Mouse (Mus musculus): ENCODE results near the gene Tmbim7.
"Not testable (repeated sequence)": the region's sequence is repeated elsewhere in the genome, so short reads cannot be mapped to it uniquely, and the experiment has no call there.

Tmbim7 gene

DNA sequence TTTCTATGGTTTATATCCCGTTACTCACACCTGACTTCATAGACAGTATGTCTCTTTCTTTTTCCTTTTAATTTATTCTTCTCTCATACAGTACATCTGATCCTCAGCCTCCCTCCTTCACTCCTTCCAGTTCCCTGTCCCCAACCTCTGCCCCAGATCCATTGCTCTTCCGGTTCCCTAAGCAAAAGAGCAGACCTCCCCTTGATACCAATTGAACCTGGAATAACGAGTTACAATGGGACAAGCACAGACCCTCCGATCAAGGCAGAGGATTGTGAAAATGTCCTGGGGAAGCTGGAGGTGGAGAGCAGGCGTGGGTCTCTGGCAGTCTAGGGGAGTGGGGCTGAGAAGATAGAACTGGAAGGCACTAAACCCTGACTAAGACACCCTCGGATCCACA is at the start of gene Tmbim7:
Tmbim7 (plus strand) TSS at position 301 of the 400 bp plus-strand sequence.
- DNase-seq (ENCODE audit: low spot score in 2 of 2) = no peak

DNA sequence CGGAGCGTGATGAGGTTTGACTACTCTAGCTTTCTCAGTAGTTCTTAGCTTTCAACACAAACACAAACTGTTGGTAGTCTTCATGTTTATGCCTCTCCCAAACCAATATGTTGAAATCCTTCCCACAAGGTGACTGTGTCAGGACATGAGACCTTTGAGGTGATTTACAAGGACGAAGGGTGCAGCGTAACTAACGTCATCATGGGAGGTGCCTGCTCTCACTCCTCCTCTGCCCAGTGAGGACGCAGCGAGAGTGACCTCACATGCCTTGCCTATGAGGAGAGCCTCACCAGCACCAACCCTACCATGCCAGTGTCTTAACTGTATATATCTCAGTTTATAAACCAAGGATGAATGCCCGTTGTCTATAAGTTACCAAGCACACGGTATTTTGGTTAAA is 43.9 kb upstream of the Tmbim7 start:
- no peak for DNase-seq (ENCODE audit: low spot score in 2 of 2)

DNA sequence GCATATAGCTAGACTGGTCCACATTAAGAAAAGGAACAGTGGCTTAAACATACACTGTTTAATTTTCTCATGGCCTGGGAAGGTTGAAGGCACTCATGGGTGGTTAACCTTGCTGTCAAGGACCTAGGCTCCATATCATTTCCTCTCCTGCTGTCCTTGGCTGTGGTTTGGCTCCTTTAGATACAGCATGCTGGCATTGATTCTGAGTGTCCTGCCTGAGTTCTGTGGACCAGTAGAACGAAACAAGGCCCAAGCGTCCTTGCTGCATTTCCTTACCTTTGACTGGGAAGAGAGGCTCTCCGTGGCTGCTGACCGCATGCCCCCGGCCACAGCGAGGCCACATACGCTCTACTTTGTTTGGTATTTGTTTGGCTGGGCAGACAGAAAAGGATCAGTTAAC is 41.7 kb upstream of the Tmbim7 start:
- DNase-seq (ENCODE audit: low spot score in 2 of 2) = no peak

DNA sequence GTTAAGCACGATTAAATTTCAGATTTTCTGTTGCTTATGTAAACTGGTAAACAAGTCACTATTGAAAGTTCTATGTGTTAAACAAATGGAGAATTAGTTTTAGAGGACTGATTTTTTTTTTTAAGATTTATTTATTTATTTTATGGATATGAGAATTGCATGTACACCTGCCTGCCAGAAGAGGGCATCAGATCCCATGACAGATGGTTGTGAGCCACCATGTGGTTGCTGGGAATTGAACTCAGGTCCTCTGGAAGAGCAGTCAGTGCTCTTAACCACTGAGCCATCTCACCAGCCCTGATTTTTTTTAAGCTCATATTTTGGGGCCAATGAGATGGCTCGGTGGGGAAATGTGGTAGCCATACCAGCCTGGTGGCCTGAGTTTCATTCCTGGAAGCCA is 39.1 kb upstream of the Tmbim7 start:
- not testable (repeated sequence) for DNase-seq (ENCODE audit: low spot score in 2 of 2)

DNA sequence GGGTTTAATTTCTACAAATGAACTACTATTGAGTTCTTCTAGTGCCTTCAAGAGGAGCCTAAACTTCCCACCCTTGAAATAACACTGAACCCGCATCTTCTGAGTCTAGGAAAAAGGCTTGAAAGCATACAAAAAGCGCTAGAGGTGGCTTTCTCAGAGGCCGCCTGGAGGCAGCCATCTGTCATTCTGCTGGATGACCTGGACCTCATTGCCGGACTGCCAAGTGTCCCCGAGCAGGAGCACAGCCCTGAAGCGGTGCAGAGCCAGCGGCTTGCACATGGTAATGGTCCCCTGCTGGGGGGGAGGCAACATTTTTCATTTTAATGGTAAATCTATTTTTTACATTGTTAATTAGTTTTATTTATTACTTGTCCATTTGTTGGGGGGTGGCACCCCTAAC is 30.5 kb upstream of the Tmbim7 start:
- no peak for DNase-seq (ENCODE audit: low spot score in 2 of 2)

DNA sequence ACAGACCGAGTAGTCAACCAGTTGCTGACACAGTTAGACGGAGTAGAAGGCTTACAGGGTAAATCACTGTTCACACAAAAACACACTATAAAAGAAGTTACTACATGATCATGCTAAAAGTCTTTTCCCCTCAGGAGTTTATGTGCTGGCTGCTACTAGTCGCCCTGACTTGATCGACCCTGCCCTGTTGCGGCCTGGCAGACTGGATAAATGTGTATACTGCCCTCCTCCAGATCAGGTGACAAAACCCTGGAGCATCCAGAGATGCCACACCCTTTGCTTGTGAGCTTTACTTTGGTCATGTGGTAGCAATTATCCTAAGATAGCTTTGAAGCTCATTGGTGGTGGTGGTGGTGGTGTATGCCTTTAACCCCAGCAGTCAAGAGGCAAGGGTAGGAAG is 20.9 kb upstream of the Tmbim7 start:
- DNase-seq (ENCODE audit: low spot score in 2 of 2) = no peak

DNA sequence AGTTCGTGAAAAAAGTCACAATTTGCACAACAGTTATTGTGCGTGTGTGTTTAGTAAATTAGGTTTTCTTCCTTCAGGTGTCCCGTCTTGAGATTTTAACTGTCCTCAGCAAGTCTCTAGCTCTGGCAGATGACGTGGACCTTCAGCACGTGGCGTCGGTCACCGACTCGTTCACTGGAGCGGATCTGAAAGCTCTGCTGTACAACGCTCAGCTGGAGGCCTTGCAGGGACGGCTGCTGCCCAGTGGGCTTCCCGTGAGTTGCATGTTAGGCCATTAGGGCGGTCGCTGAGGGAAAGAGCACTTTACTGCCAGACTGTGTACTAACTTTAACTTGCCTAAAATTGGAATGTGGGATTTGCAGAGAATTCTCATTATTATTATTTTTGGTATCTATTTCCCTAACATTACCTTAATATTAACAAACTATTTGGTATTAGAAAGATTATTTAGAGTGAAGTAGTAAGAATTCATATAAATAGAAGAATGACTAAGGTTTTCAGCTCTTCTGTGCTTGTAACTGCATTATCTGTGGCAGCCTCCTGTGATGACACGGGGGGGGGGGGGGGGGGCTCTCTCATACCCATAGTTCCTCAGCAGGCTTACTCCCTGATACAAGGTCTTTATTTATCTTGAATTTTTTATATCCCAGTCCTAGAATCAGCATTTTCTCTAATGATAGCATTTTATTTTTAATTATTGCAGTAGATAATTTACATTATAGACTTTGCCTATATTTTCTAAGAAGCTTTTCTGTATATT is 19.3 kb upstream of the Tmbim7 start:
- no peak for DNase-seq (ENCODE audit: low spot score in 2 of 2)

DNA sequence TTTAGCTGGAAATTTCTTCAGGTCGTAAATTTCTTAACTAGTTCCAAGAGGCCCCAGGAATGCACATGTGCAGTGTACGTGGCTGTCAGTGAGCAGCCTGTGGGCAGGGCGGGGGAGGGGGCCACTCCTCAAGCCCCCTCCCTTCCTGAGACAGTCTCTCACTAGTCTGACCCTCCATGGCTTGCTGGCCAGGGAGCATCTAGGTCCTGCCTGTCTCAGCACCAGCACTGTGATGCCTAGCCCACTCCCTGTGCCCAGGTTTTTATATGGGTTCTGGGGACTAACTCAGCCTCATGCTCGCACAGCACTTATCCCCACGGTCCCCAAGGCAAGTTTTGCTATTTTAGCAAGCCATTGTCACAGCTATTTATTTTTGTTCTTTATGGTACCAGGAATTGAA is 18.7 kb upstream of the Tmbim7 start:
- no peak for DNase-seq (ENCODE audit: low spot score in 2 of 2)

DNA sequence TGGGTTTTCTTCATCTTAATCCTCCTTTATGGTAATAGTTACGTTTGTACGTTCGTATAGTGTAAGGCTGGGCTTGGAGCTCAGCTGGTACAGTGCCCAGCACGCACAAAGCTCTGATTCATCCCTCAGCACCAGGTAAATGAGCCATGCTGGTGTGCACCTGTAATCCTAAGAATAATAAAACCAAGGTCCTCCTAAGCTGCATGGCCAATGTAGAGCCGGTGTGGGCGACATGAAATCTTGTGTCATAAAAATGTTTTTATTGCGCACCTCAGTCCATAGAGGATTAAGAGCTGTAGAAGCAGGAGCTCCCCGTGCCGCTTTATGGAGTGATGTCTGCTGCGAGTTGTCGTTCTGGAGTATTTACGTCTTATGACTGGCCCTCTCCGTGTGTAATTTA is 17.7 kb upstream of the Tmbim7 start:
- DNase-seq (ENCODE audit: low spot score in 2 of 2) = no peak

DNA sequence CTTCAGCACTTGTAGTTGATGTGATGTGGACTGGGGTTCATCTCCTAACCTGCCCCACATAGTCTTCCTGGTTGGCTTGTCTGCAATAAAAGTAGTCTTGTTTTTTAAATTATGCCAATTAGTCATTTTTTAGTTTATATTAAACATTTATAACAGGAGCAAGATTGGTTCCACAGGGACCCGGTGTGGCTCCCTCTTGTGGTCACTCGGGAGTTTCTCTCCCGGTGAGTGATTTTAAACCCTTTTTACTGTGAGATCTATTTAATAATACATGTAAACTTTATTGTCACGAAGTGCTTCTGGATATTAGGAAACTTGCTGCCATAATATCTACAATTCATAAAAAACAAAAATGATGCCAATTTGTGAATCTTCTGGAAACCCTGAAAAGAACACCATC is 17.0 kb upstream of the Tmbim7 start:
- DNase-seq (ENCODE audit: low spot score in 2 of 2) = no peak

DNA sequence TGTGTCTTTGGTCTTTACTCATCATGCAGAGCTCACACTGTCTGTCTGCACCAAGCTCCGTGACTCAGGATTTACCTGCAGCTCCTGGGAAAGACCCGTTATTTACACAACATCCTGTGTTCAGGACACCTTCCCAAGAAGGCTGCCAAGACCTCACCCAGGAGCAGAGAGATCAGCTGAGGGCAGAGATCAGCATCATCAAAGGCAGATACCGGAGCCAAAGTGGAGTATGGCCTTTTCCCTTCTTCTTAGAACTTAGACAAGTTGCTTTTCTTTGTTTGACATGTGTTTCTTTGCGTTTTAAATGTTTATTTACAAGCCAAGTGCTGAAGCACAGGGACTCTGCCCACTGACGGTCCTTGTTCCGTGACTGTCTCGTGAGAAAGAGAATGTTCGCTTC is 15.7 kb upstream of the Tmbim7 start:
- DNase-seq (ENCODE audit: low spot score in 2 of 2) = no peak

DNA sequence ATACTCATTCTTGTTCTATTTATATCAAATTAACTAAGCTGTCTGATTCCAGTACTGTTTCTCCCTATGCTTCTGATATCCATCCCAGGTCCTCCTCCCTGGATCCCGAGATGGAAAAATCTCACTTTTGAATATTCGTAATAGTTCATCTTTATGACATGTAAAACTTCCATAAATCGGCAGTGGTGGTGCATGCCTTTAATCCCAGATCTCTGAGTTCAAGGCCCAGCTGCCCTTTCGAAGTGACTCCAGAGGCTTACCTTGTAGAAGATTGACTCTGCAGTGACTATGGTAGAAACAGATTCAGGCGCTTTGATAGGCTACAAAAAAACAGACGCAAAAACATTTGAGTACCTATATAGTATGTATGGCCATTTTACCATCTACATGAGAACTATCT is 6.4 kb upstream of the Tmbim7 start:
- no peak for DNase-seq (ENCODE audit: low spot score in 2 of 2)

DNA sequence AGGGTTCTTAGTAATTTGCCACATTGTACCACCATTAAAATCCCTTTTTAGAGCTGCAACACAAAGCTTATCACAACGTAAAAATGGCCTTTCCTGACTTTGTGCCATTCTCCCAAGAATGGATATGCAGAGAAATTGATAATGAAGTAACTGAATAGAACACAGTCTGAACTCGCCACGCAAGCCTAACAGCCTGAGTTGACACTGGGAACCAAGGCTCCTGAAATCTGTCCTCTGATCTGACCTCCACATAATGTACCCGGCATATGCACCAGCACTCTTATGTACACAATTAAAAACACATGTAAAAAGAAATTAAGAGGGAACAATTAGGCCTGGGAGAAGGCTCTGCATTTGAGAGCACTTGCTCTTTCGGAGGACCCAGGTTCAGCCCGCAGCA is 5.7 kb upstream of the Tmbim7 start:
- no peak for DNase-seq (ENCODE audit: low spot score in 2 of 2)

DNA sequence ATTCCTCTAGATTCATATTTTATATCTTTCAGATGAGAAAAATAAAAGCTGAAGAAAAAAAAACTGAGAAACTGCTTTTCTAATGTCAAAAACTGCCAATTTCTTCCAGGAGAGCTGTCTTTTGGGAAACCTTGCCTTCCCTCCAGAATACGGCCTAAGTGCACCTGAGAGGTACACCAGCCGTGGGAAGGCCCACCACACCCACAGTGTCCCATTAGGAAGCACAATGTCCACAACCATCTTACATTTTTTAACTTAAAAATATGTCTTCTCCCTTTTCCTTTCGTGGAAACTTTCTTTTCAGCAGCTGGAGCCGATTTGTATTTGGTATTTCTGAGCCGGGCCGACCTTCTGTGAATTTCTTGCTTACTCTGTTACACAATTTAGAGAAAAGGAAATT is 4.4 kb upstream of the Tmbim7 start:
- no peak for DNase-seq (ENCODE audit: low spot score in 2 of 2)

DNA sequence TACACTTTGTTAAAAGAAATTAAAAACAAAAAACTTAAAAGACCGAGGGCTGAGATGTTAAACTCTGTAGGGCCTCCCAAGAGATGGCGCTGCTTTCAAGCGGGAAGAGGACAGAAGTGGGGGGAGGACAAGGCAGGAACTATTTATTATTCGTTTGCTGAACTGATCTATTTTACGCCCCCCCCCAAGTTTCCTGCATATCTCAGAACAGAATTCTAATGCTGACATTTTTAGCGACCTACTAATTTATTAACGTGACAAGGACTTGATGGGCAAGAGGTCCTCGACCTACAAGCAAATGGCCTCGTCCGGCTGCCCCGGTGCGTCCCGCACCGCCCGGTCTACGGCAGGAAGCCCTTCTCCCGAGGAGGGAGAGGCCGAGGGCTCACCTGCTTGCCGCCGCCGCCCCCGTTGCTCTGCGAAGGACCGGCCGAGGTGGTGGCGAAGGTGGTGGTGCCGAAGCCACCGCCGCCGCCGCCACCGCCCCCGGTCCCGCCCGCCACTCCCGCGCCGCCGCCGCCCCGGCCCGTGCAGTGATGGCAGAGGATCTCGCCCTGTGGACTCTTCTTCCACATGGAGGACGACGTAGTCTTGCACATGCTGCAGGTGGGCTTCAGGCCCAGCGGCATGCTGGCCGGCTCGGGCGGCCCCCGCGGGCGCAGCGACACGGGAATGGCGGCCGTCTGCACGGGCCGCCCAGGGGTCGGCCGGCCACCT is 3.8 kb upstream of the Tmbim7 start:
- peak in 1 of 2 experiments; percentile 27 for DNase-seq (ENCODE audit: low spot score in 2 of 2)

DNA sequence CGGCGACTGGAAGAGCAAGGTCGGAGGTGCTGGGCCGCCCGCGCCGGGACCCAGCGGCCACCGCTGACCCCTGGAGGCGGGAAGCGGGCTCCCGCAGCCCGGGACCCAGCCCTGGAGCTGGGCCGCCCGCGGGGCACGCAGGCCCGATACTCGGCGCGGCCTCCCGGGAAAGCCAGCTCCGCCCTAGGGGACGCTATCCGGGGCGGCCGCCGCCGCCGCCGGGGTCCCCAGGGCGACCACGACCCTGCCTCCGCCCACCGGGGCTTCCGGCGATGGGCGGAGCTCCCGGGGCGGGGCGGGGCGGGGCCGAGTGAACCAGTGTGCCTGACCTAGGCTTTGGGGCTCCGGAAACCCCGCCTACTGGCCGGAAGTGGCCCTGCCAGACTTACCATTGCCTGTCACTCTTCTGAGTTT is 3.3 kb upstream of the Tmbim7 start:
- DNase-seq (ENCODE audit: low spot score in 2 of 2) = peak; percentile 81 to 84

DNA sequence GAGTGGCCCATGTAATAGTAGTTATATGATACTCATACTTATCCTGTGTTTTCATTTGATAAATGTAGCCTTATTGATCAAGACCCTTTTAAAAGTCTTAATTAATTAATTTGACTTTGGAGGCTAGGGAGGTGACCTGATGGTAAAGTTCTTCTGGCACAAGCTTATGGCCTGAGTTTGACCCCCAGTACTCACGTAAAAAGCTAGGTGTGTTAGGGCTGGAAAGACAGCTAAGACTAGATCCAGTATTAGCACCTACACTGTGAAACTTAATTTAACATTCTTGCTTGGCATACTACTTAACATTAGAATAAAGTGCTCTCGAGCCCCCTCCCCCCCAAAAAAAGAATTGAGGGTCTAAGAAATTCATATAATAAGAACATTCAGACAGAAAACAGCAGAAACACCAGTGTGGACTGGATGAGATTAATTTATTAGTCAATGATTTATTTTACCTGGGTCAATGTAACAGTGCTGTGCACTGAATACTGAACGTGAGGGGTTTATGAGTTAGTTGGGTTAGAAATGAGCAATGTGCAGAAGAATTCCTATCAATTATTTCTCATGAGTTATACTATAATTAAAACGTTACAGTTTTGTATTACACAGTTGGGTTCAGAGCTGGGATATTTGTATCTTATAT is 2.7 kb upstream of the Tmbim7 start:
- DNase-seq (ENCODE audit: low spot score in 2 of 2) = no peak

DNA sequence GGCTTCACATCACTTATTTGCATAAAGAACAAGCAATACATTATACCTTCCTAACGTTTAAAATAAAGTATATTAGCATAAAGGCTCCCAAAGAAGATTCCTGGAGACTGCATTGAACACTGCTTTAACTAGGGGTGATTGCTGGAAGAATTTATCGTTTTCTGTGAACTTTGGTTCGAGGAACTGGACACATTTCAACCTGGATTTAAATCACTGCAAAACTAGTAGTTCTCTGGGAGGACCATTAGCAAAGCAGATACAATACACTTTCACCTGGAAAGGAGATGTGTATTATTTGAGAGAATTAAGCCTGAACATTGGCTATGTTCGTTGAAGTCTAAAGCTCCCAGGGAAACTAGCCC is 2.2 kb upstream of the Tmbim7 start:
- DNase-seq (ENCODE audit: low spot score in 2 of 2) = no peak

DNA sequence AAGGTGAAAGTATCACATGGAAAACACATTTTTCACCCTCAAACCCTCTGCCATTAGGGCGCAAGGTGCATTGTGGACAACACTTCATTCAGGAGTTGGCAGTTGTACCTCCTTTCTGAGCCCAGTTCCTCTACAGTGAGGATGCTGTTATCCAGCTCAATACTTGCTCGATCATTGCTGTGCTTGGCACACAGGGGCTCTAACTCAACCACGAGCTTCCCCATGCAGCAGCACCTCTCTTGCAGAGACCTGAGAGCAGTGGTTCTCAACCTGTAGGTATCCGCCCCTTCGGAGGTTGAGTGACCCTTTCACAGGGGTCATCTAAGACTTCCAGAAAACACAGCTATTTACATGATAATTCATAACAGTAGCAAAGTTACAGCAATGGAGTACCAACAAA is 640 bp downstream of the Tmbim7 start:
- DNase-seq (ENCODE audit: low spot score in 2 of 2) = no peak

DNA sequence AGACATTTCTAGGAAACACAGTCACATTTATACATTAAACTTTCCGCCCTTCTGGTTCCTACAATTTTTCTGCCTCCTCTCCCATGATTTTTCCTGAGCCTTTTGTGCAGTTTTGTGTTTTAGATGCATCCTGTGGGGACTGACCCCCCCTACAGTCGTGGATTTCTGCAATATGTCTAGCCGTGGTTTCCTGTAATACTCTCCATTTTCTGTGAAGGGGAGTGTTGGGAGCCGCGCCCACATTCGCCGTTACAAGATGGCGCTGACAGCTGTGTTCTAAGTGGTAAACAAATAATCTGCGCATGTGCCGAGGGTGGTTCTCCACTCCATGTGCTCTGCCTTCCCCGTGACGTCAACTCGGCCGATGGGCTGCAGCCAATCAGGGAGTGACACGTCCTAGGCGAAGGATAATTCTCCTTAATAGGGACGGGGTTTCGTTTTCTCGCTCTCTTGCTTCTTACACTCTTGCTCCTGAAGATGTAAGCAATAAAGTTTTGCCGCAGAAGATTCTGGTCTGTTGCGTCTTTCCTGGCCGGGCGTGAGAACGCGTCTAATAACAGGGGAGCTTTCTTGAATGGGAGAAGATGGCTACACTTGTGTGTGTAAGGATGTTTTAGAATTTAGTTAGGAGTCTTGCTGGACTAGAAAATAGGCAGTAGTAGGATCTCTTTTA is 2.1 kb downstream of the Tmbim7 start:
- not testable (repeated sequence) for DNase-seq (ENCODE audit: low spot score in 2 of 2)

DNA sequence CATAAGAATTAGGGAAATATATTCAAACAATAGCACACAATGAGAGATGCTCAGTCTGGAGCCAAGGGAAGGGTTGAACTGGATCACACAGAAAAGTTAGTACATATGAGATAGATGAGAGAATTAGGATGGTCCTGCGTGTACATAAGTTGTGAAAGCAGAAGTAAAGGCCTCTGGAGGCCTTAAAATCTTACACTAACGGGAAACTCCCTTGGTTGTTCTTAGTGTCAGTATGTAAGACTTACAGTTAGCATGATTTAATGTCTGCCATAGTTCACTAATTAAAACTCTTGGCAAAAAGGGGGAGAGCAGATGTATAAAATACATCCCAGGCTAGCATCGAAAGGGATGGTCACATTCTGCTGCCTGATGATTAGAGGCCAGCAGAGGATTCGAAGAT is 2.8 kb downstream of the Tmbim7 start:
- no peak for DNase-seq (ENCODE audit: low spot score in 2 of 2)

DNA sequence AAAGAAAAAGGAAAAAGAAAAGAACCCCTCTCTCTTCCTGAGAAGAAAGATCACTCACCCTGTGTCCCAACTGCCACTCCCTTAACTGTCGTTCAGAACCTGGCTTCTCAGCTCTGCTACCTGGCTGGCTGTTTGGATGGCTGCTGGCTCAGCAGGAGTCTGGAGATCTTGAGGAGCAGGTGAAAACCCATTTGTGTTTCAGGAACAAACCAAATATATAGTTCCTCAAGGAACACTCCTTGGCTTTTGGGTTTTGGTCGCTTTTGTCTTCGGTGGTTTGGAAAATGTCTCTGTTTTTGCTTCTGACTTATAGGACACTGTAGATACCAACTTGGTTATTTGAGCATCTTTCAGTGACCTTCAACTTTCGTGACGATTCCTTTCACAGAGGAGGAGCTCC is 6.1 kb downstream of the Tmbim7 start, which contains the start of gene Gatad1:
Gatad1 (minus strand) TSS at position 101 of the 400 bp plus-strand sequence.
- no peak for DNase-seq (ENCODE audit: low spot score in 2 of 2)

All from right cerebral cortex, postnatal 36 days (tissue).